Mouse (Mus musculus) kidney, postnatal 36 days (tissue): ENCODE results near the gene Bola2.

Experiments used
- DNase-seq, 2 experiments: peaks; one replicate each; pipeline ENCODE4 v3.0.0; 2021 to 2022; ENCODE audit warnings: mixed read lengths in 2 of 2

Bola2 gene

GRCm38 (mm10) chr7:126690737-126691136 lies 4.5 kb upstream of the Bola2 start:
- peak; percentile 67 to 86 for DNase-seq

GRCm38 (mm10) chr7:126691676-126692075 lies 3.5 kb upstream of the Bola2 start:
- DNase-seq = no peak

- DNase-seq = no peak
These were observed 2.8 kb upstream of the Bola2 start for GRCm38 (mm10) chr7:126692426-126692825.

GRCm38 (mm10) chr7:126693256-126693655 lies 1.9 kb upstream of the Bola2 start:
- DNase-seq = peak; percentile 89 to 94

- DNase-seq = no peak
These were observed 1.4 kb upstream of the Bola2 start for GRCm38 (mm10) chr7:126693781-126694180.

- DNase-seq = no peak
These were observed 655 bp upstream of the Bola2 start for GRCm38 (mm10) chr7:126694441-126695051.

- peak; percentile 95 to 97 for DNase-seq
These were observed 518 bp downstream of the Bola2 start, which contains the start of gene Slx1b for GRCm38 (mm10) chr7:126695631-126696207. Gene Slx1b (minus strand): TSS chr7:126695784.

- DNase-seq = no peak
These were observed 1.1 kb downstream of the Bola2 start for GRCm38 (mm10) chr7:126696303-126696702.

GRCm38 (mm10) chr7:126696886-126697285 lies 1.7 kb downstream of the Bola2 start:
- DNase-seq = no peak

GRCm38 (mm10) chr7:126697838-126698237 lies 2.6 kb downstream of the Bola2 start:
- no peak for DNase-seq

- DNase-seq = no peak
These were observed 5.1 kb downstream of the Bola2 start for GRCm38 (mm10) chr7:126700063-126701015.

- DNase-seq = peak; percentile 88 to 98
These were observed 5.9 kb downstream of the Bola2 start for GRCm38 (mm10) chr7:126701070-126701469.

GRCm38 (mm10) chr7:126701559-126702357 lies 6.6 kb downstream of the Bola2 start:
- DNase-seq = no peak

- DNase-seq = no peak
These were observed 7.2 kb downstream of the Bola2 start for GRCm38 (mm10) chr7:126702358-126702757.

GRCm38 (mm10) chr7:126702861-126703756 lies 7.9 kb downstream of the Bola2 start:
- DNase-seq = no peak

- DNase-seq = no peak
These were observed 8.5 kb downstream of the Bola2 start for GRCm38 (mm10) chr7:126703757-126704077.

- peak in 1 of 2 experiments; percentile 79 for DNase-seq
These were observed 9.2 kb downstream of the Bola2 start for GRCm38 (mm10) chr7:126704121-126704980.

GRCm38 (mm10) chr7:126707442-126708174 lies 12.4 kb downstream of the Bola2 start, which contains the start of gene Coro1a:
Gene Coro1a (minus strand): TSS chr7:126707787.
- no peak for DNase-seq

- no peak for DNase-seq
These were observed 13.2 kb downstream of the Bola2 start for GRCm38 (mm10) chr7:126708175-126708952.
